Mouse (Mus musculus): ENCODE data around the gene Tnks1bp1. TPM values are rescaled to one million over a fixed set of nuclear protein-coding genes. Genes with fewer than 3 reads are reported as not detected.
A peak's percentile ranks its signal among the peaks of the same experiment; 100 is the strongest.

Tnks1bp1 gene
- polyA plus RNA-seq, 1 experiment from 2014 or later: 21.8 TPM

DNA sequence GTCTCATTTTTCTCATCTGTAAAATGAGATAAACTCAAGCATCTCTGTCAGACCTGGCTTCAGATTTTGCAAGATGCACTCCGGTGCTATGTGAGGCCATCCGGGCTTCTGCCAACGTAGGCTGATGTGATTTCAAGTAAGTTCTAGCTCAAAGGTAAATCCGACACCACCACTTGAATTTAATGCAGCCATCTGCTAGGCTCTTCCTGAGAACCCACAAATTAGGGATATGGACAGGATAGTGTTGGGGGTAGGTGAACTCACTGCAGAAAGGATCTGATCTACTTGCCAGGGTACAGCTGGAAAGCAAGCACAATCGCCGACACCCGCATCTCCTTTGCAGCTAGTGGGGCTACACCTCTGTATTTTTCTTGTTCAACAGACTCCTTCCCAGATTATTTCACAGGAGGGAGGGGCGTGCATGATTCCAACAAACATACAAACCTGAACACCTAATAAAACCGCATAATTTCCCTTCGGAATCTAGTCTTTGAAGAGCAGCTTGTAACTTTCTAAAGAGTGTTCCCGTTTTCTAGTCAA is 11.2 kb upstream of the Tnks1bp1 start:
- Histone ChIP-seq H3K9me3 (replicated peaks; ENCODE audit: low read length) (no peaks in the 10 kb centered on the region), H3K9ac (ENCODE audit: low read depth, low read length) (peak overlapping the region; percentile 93), H3K4me3 (replicated peaks; ENCODE audit: low read depth, low read length) (peak overlapping the region; percentile 76), H3K36me3 (ENCODE audit: insufficient read depth, low read length) (peaks cover 22% of the 10 kb centered on the region), H3K4me1 (replicated peaks; ENCODE audit: insufficient read depth, low read length) (peaks cover 11% of the 10 kb centered on the region), H3K27ac (peak overlapping the region; percentile 40; the same call in 1 of the 2 replicates), H3K4me2 (ENCODE audit: low read length) (peak overlapping the region; percentile 74), H3K27me3 (ENCODE audit: insufficient read depth, low read length) (no peaks in the 10 kb centered on the region)
- DNase-seq (ENCODE audit: low spot score) (peak; percentile 14), ATAC-seq (replicated peaks; ENCODE audit: low FRiP score, low read depth) (peak; percentile 12)
- WGBS: 5% methylated on average over 11 of the region's 11 CpGs
- no peak for TF ChIP-seq CTCF (IDR thresholded peaks at IDR 0.05; ENCODE audit: low read depth)

DNA sequence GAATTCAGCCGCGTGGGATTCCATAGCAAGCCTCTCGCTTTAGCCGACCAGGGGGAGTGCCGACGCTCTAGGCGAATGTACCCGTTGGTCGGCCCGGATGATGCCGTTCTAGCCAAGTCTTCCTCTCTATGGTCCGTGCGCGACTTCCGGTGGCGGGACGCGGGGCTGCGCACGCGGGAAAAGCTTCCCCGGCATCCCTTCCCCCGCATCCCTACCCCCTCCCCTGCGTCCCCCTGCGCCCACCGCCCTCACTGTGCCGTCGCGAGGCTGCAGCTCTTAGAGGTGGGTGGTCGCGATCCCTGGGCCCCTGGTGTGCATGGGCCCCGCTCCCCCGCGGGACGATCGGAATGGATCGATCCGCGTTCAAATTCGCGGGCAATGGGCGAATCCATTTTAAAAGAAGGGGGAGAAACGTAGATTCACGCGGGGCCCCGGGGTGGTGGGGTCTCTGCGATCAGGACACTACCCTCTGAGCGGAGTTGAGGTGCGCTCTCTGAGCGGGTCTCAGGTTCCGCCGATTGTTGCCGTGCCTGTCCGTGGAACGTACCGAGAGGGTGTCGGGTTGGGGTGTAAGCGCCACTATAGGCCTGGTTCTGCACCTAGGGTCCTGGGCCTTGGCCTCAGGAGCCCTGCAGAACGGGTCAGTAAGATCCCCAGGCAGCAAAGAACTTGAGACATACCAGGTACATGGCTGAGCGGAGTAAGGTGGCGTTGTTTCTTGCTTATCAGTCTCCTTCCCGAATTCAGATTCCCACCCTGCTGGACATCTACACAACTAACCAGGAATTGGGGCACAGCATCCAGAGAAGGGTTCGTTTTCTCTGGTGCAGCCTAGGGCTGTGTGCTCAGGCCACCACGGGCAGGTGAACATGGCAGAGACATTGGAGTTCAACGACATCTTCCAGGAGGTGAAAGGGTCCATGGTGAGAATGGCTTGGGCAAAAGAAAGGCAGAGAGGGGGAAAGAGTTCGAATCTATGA is 10.5 kb upstream of the Tnks1bp1 start, which contains the start of the genes Ssrp1 and P2rx3:
Gene Ssrp1 (plus strand): TSS at position 188 of the 980 bp plus-strand sequence.
Gene P2rx3 (minus strand): TSS at position 416 of the 980 bp plus-strand sequence.
- TF ChIP-seq CTCF (IDR thresholded peaks at IDR 0.05; ENCODE audit: low read depth): no peak; the same call in 1 of the 2 replicates
- WGBS: 1% methylated on average over 66 of the region's 66 CpGs
- Histone ChIP-seq H3K4me1 (replicated peaks; ENCODE audit: insufficient read depth, low read length) (peaks cover 11% of the 10 kb centered on the region), H3K36me3 (ENCODE audit: insufficient read depth, low read length) (peaks cover 30% of the 10 kb centered on the region), H3K9me3 (replicated peaks; ENCODE audit: low read length) (no peaks in the 10 kb centered on the region), H3K27me3 (ENCODE audit: insufficient read depth, low read length) (no peaks in the 10 kb centered on the region), H3K4me2 (ENCODE audit: low read length) (peak within 1 kb of the TSS; percentile 74), H3K9ac (ENCODE audit: low read depth, low read length) (peak within 1 kb of the TSS; percentile 93), H3K4me3 (replicated peaks; ENCODE audit: low read depth, low read length) (peak within 1 kb of the TSS; percentile 76), H3K27ac (peak within 1 kb of the TSS; percentile 89)
- peak; percentile 97 for ATAC-seq (replicated peaks; ENCODE audit: low FRiP score, low read depth)
- peak; percentile 96 for DNase-seq (ENCODE audit: low spot score)

DNA sequence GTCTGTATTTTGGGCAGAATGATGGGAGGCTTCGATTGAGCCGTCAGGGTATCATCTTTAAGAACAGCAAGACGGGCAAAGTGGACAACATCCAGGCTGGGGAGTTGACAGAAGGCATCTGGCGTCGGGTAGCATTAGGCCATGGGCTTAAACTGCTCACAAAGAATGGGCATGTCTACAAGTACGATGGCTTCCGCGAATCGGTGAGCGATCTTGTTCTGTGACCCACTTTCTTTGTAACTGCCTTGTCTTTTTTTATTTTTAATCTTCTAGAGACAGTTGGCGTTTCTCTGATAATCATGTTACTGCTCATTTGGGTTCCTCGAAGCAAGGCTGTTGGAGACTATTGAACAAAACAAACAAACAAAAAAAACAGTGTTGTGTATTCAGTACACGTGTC is 9.5 kb upstream of the Tnks1bp1 start:
- no peaks in the 10 kb centered on the region for H3K27me3 ChIP-seq (ENCODE audit: insufficient read depth, low read length)
- peak overlapping the region; percentile 76 for H3K4me3 ChIP-seq (replicated peaks; ENCODE audit: low read depth, low read length)
- peaks cover 39% of the 10 kb centered on the region for H3K36me3 ChIP-seq (ENCODE audit: insufficient read depth, low read length)
- no peak overlapping the region for H3K27ac ChIP-seq
- H3K9ac ChIP-seq (ENCODE audit: low read depth, low read length): peak overlapping the region; percentile 93
- H3K4me1 ChIP-seq (replicated peaks; ENCODE audit: insufficient read depth, low read length): peaks cover 11% of the 10 kb centered on the region
- peak overlapping the region; percentile 74 for H3K4me2 ChIP-seq (ENCODE audit: low read length)
- 70% methylated on average over 13 of the region's 13 CpGs for WGBS
- no peaks in the 10 kb centered on the region for H3K9me3 ChIP-seq (replicated peaks; ENCODE audit: low read length)
- no peak for TF ChIP-seq CTCF (IDR thresholded peaks at IDR 0.05; ENCODE audit: low read depth)
- DNase-seq (ENCODE audit: low spot score) (no peak), ATAC-seq (replicated peaks; ENCODE audit: low FRiP score, low read depth) (no peak)

DNA sequence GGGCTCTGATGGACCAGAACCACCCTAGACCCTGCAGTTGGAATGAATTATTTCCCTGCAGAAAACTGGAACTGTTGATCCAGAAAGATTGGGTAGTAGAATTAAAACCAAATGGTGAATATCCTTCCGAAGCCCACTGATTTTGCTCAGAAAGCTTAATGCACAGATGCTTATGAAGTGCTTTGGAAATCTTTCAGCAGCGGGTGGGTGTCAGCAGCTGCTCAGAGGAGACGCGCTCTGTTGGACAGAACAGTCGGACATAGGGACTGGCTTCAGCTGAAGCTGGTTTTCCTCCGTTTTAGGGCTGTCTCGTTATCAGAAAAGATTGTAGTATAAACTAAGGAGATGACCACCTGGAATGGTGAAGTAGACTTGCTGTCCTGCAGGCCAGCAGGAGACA is 4.2 kb upstream of the Tnks1bp1 start:
- Histone ChIP-seq H3K27ac (no peak overlapping the region), H3K4me1 (replicated peaks; ENCODE audit: insufficient read depth, low read length) (peaks cover 7% of the 10 kb centered on the region; the same call in 1 of the 2 replicates), H3K9ac (ENCODE audit: low read depth, low read length) (no peak overlapping the region), H3K4me2 (ENCODE audit: low read length) (no peak overlapping the region), H3K27me3 (ENCODE audit: insufficient read depth, low read length) (no peaks in the 10 kb centered on the region), H3K36me3 (ENCODE audit: insufficient read depth, low read length) (peaks cover 65% of the 10 kb centered on the region), H3K4me3 (replicated peaks; ENCODE audit: low read depth, low read length) (no peak overlapping the region), H3K9me3 (replicated peaks; ENCODE audit: low read length) (no peaks in the 10 kb centered on the region)
- ATAC-seq (replicated peaks; ENCODE audit: low FRiP score, low read depth): no peak
- no peak for DNase-seq (ENCODE audit: low spot score)
- TF ChIP-seq CTCF (IDR thresholded peaks at IDR 0.05; ENCODE audit: low read depth): no peak
- WGBS: 90% methylated on average over 7 of the region's 7 CpGs

DNA sequence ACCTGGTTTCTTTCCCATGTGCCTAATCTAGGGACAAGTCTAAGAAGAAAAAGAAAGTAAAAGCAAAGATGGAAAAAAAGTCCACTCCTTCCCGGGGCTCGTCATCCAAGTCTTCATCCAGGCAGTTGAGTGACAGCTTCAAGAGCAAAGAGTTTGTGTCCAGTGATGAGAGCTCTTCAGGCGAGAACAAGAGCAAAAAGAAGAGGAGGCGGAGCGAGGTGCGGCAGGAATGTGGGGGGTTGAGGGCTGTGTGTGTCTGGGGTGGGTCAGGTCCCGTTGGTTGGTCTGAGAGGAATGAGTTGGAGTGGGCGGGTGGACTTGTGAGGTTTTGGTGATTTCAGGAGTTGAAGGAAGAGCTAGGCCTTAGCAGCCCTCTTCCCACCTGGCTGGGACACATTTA is 1.6 kb upstream of the Tnks1bp1 start:
- Histone ChIP-seq H3K27me3 (ENCODE audit: insufficient read depth, low read length) (no peaks in the 10 kb centered on the region), H3K27ac (0 out of 2 replicates have a peak overlapping the region, but pooled peaks have one; percentile 94), H3K9ac (ENCODE audit: low read depth, low read length) (no peak overlapping the region), H3K9me3 (replicated peaks; ENCODE audit: low read length) (no peaks in the 10 kb centered on the region), H3K4me3 (replicated peaks; ENCODE audit: low read depth, low read length) (no peak overlapping the region; the same call in 1 of the 2 replicates), H3K4me1 (replicated peaks; ENCODE audit: insufficient read depth, low read length) (peaks cover 28% of the 10 kb centered on the region), H3K4me2 (ENCODE audit: low read length) (no peak overlapping the region), H3K36me3 (ENCODE audit: insufficient read depth, low read length) (peaks cover 46% of the 10 kb centered on the region)
- ATAC-seq (replicated peaks; ENCODE audit: low FRiP score, low read depth) (no peak), DNase-seq (ENCODE audit: low spot score) (no peak)
- WGBS: 86% methylated on average over 8 of the region's 8 CpGs
- TF ChIP-seq CTCF (IDR thresholded peaks at IDR 0.05; ENCODE audit: low read depth): no peak

DNA sequence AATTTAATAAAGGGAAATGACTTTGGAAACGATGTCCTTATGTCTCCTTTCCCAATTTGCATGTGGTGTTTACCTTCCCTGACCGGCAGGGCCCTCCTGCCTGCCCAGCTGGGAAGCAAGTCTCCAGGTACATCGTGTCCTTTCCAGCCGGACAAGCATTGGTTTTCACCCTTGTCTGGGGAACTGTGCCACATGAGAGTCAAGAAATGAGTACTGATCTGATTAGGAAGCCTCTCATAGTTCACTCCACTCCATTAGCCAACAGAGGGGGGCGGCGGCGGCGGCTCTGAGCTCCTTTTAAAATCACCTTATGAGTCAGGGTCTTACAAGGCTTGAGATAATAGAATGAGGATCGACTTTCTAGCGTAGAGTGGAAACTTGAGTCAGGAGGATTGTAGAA is 741 bp upstream of the Tnks1bp1 start:
- peak overlapping the region; percentile 72 for H3K9ac ChIP-seq (ENCODE audit: low read depth, low read length)
- ATAC-seq (replicated peaks; ENCODE audit: low FRiP score, low read depth): no peak
- 35% methylated on average over 10 of the region's 10 CpGs for WGBS
- H3K4me2 ChIP-seq (ENCODE audit: low read length): peak overlapping the region; percentile 73
- H3K27ac ChIP-seq: peak overlapping the region; percentile 94
- H3K36me3 ChIP-seq (ENCODE audit: insufficient read depth, low read length): peaks cover 39% of the 10 kb centered on the region
- peak overlapping the region; percentile 73 for H3K4me3 ChIP-seq (replicated peaks; ENCODE audit: low read depth, low read length)
- TF ChIP-seq CTCF (IDR thresholded peaks at IDR 0.05; ENCODE audit: low read depth): no peak
- H3K27me3 ChIP-seq (ENCODE audit: insufficient read depth, low read length): no peaks in the 10 kb centered on the region
- no peaks in the 10 kb centered on the region for H3K9me3 ChIP-seq (replicated peaks; ENCODE audit: low read length)
- DNase-seq (ENCODE audit: low spot score): no peak
- H3K4me1 ChIP-seq (replicated peaks; ENCODE audit: insufficient read depth, low read length): peaks cover 28% of the 10 kb centered on the region

Data from kidney, postnatal 0 days (tissue).